Mouse (Mus musculus) cerebellum, adult 11-12 months (tissue): Measurements from ENCODE around the gene Lzic.
"Not testable (repeated sequence)": the region's sequence is repeated elsewhere in the genome, so short reads cannot be mapped to it uniquely, and the experiment has no call there.

Experiments used
- DNase-seq: peaks from one replicate; pipeline ENCODE4 v3.0.0; 2022

Lzic gene

GRCm38 (mm10) chr4:149485053-149485824 lies at the start of gene Lzic, which contains the start of gene Nmnat1:
Gene Lzic, plus strand, starts transcription at chr4:149485229.
Gene Nmnat1, minus strand, starts transcription at chr4:149485202.
- peak; percentile 89 for DNase-seq

GRCm38 (mm10) chr4:149440576-149440975 lies 44.5 kb upstream of the Lzic start:
- DNase-seq = no peak

DNA sequence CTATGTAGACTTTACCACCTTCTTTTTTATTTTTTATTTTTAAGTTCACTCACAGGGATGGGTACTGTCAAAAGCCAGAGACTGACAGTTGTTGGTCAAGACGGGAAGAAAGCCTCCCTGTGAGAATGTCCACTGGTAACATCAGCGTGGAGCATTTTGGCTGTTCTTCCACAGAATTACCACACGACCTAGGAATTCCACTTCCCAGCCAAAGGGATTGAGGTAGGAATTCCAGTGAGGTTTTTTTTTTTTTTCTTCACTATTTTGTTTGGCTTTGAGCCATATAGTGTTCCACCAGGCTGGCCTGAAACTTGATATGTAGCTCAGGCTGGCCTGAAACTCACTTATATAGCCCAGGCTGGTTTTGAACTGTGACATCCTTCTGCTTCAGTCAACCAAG lies 42.6 kb upstream of the Lzic start:
- no peak for DNase-seq

DNA sequence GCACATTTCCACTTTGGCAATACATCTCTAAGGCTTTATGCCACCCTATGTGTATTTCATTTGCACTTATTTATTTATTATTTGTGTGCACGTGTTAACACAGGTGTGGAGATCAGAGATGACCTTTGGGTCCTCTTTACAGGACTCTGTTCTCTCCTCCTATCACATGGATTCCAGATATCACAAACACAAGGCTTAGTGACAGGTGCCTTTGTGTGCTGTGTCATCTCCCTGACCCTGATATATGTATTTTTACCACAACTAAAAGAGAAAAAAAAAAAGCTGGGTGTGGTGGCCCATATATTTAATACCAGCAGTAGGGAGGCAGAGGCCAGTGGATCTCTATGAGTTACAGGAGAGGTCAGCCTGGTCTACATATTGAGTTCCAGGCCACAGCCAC lies 40.6 kb upstream of the Lzic start:
- DNase-seq = no peak

- DNase-seq = peak; percentile 92
Observed at GRCm38 (mm10) chr4:149444964-149445701, 39.9 kb upstream of the Lzic start.

- DNase-seq = peak; percentile 62
Observed at GRCm38 (mm10) chr4:149445868-149446267, 39.2 kb upstream of the Lzic start.

GRCm38 (mm10) chr4:149446309-149446708 lies 38.7 kb upstream of the Lzic start:
- DNase-seq = no peak

DNA sequence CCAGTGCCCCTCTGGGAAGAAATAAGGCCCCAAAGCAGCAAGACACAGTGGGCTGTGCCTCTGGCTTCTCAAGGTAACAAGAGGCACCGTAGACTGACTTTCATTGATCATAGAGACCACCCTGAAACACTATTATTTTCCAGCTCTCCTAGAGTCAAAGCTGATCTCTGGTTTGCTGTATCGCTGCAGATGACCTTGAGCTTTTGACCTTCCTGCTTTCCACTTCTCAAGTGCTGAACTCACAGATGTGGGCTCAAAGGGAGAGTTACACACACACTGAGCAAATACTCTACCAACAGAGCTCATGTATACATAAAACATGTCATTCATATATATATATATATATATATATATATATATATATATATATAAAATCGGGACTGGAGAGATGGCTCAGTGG lies 34.4 kb upstream of the Lzic start:
- no peak for DNase-seq

- DNase-seq = no peak
Observed at GRCm38 (mm10) chr4:149453656-149454055, 31.4 kb upstream of the Lzic start.

GRCm38 (mm10) chr4:149454263-149454662 lies 30.8 kb upstream of the Lzic start:
- DNase-seq = no peak

DNA sequence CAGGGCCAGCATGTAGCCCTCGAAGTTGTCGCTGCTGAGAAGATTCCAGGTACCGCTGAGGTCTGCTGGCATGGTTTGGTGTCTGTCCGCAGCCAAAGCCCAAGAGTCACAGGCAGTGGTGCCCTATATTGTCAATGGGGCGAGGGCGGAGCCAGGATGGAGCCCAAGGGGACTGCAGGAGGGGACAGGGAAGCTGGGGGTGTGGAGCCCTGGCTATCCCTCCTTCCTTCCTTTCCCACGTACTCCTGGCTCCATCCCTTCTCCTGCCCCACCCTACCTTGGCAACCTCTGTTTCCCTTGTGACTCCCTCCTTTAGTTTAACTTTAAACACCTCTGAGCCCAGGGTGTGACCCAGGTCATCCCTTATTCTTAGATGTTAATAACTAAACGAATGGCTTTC lies 30.1 kb upstream of the Lzic start, which contains the start of gene Rbp7:
TSS of gene Rbp7 (minus strand) at position 100 of the 400 bp plus-strand sequence.
- DNase-seq = no peak

- DNase-seq = not testable (repeated sequence)
Observed at GRCm38 (mm10) chr4:149457163-149457562, 27.9 kb upstream of the Lzic start.

DNA sequence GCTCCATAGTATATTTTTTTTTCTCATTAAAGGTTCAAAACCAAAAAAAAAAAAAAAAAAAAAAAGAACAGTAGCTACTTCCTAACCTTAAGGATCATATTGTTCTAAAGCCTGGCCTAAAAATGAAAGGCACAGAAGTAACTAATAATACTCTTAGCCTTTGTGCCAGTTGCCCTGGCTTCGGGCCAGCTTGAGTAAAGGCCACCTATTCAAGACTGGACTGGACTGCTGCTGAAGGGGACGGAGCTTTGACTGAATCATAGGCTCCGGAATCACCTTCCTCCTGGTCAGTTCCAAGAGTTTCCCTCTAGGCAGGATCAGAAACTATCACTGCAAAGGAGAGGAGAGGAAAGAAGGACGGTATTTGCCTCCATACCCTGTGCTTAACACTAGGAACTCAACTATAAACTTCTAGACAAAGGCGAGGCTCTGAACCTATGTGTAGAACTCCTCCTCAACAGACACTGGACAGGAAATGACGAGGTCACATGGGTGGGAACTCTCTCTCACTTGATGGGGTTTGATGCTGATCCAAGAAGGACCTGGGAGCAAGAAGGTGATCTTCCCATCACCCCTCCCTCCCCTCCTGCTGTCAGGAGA lies 27.1 kb upstream of the Lzic start:
- no peak for DNase-seq

- DNase-seq = no peak
Observed at GRCm38 (mm10) chr4:149458526-149458925, 26.5 kb upstream of the Lzic start.

- DNase-seq = no peak
Observed at GRCm38 (mm10) chr4:149459425-149459824, 25.6 kb upstream of the Lzic start.

DNA sequence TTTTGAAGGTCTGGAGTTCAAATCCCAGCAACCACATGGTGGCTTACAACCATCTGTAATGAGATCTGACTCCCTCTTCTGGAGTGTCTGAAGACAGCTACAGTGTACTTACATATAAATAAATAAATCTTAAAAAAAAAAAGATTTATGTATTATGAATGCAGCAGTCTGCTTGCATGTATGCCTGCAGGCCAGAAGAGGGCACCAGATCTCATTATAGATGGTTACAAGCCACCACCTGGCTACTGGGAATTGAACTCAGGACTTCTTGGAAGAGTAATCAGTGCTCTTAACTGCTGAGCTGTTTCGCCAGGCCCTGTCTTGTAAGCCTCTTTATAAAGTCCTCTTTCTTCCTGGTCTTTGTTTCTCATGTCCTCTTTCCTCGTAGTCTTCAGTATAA lies 24.6 kb upstream of the Lzic start:
- DNase-seq = not testable (repeated sequence)

DNA sequence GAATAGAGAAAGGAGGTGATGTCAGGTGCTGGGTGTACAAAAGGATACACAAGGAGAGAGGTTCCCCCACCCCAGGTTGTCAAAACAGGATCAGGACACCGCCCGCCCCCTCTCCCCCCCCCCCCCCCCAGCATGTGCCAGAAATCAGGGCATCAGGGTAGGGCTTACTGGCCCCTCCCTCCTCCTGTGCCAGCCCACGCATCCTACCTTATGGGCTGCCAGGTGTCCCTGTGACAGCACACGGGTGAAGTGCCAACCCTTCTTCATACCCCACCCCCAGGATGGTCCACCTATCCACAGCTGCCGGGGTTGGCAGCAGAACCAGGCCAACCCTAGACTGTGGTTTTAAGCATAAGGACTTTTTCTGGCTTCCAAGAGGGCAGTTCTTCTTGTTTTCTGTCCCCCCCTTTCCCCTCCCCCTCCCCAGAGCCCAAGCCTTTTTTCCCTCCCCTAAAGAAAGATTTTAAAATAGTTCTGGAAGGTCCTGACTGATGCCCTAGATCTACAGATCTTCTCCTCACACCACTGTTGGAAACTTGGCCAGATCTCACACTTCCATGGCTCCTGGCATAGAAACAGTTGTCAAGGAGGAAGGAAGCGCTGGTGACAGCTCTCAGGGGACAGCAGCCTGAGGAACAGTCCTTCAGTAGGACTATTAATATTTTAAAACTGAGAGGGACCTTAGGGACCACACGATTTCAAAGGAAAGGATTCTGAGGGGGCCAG lies 23.3 kb upstream of the Lzic start:
- peak; percentile 88 for DNase-seq

DNA sequence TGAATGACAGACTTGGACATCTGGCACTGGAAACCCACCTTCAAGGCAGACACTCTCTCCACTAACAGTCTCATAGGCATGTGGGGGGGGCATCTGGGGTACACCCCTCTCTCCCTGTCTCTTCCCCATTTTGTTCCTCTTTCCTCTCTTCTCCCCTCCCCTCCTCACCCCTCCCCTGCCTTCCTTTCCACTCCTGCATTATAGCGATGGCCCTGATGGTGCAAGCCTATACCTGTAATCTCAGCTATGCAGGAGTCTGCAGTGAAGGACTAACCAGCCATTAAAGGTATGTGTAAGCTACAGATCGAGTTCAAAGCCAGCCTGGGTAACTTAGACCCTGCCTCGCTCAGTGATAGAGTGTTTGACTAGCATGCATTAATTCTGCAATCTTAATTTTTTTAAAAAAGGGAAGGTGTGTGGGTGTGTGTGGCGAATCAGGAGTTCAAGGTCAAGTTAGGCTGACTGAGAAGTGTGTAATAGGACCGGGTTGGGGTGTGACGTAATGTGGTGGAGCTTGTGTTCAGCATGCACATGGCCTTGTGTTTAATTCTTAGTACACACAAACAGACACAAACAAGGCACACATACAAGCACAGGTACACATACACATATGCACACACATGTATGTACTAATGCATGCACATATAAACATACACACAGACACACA lies 22.6 kb upstream of the Lzic start:
- DNase-seq = no peak

DNA sequence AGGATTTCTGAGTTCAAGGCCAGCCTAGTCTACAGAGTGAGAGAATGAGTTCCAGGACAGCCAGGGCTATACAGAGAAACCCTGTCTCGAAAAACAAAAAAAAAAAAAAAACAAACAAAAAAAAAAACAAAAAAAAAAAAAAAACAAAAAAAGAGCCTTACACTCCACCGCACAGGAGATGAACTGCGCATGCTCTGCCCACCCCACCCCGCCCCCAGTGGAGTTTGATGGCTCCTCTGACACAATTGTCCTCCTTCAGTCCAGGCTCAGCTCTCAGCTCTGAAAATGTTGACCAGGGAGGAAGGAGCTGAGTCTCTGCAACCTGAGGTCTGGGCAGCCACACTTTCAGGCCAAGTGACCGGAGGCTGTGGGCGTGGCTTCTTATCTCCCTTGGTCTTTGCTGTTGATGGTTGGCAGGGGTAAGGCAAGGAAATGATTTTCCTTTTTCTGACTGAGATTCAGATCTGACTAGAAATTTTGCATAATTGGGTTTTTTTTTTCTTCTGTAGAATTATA lies 21.5 kb upstream of the Lzic start:
- no peak for DNase-seq

- no peak for DNase-seq
Observed at GRCm38 (mm10) chr4:149469557-149469956, 15.5 kb upstream of the Lzic start.

DNA sequence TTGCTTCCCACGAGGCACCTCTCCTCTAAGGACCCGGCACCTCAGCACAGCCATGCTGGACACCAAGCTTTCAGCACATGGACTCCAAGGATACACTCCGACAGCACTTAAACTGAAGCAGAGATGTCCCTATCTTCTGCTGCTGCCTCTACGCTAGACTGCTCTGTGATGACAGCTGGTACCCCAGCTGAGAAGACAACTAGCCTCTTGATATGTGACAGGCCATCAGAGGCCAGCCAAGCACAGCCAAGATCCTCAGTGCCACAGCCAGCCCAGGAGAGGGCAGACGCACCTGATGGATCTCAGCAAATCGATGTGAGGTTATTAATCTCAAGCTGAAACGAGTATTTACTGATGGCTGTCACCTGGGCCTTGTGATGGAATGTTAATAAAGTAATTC lies 9.9 kb upstream of the Lzic start:
- no peak for DNase-seq

GRCm38 (mm10) chr4:149477078-149477477 lies 8.0 kb upstream of the Lzic start, which contains the start of gene Tmem274:
Gene Tmem274, plus strand, starts transcription at chr4:149477378.
- no peak for DNase-seq
